Mouse (Mus musculus) testis, postnatal 14 days (tissue): ENCODE results near the gene Gp6.
"Not testable (repeated sequence)": the region's sequence is repeated elsewhere in the genome, so short reads cannot be mapped to it uniquely, and the experiment has no call there.

ENCODE experiments used
- DNase-seq: peaks from one replicate; pipeline ENCODE4 v3.0.0; 2021; ENCODE audit warnings: low spot score

Gp6 gene

DNA sequence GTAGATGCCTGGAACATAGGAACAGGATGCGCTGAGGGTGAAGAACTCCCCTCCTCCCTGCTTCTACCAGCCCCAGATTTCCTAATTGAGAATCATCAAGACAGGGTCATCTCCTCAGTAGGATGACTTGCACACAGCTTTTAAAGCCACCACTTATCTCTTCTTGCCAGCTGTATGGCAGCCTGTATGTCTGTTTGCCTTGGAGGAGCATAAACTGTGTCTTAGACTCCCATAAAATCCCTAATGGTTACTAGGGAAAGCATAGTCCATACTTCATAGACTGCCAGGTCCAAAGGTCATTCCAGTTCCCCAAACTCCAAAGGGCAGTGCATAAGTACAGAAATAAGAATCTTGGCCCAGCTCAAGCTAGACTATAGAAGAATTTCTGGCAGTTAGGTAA lies at the start of gene Gp6:
Gp6 (minus strand) TSS at position 15 of the 400 bp plus-strand sequence.
- DNase-seq: no peak

DNA sequence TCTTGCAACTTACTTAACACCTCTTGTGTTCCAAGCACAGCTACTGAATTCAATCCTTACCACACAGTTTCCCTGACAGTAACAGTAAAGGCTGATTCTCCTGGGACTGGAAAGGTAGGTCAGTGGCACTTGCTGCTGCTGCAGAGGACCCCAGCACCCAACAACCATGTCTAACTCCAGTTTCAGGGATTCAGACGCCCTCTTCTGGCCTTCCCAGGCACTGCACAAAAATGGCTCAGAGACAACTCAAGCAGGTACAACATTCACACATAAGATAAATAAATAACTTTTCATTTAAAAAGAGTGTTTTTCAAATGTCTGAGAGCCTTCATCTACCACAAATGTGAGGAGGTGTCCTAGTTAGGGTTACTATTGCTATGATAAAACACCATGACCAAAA lies 49.6 kb upstream of the Gp6 start:
- no peak for DNase-seq

DNA sequence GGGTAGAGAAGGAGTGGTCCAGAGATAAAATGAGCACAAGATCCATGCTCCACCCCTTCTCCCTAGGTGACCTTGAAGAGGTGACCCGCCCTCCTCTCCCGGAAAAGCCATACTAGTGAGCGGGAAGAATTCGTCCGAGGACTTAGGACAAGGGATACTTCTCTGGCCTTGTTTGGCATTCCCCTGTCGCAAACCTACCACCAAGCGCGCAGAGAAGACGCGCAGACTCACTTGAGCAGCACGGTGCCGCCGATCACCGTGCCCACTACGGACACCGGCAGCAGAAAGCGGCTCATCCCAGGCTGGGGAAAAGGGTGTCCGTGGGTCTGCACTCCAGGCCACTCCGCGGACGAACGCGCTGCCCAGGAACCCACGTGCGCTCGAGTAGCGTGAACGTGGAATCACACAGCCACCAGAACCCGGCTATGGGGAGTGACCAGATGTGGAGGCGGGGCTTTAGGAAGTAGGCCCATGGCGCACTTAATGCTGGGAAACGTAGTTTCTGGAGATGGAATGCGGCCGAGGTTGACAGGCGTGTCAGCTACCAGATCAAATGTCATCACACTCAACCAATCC lies 47.8 kb upstream of the Gp6 start, which contains the start of gene Rdh13:
Rdh13 (minus strand) TSS at position 434 of the 576 bp plus-strand sequence.
- peak; percentile 85 for DNase-seq

DNA sequence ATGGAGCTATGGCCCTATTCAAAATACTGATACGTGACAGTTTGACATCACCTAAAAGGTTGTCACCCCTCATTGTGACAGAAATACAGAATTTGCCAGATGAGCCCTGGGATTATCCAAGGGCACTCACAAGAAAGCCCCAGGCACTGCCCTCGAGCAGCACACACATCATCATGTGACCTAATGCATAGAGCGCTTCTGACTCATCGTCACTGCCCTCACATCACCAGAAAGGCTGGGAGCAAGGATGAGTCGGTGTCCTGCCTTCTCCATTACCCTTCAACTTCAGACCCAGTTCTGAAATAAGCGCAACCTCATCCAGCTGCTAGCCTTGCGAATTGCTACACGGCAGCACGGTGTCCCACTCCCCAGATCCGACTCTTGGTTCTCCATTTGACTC lies 43.0 kb upstream of the Gp6 start:
- no peak for DNase-seq

DNA sequence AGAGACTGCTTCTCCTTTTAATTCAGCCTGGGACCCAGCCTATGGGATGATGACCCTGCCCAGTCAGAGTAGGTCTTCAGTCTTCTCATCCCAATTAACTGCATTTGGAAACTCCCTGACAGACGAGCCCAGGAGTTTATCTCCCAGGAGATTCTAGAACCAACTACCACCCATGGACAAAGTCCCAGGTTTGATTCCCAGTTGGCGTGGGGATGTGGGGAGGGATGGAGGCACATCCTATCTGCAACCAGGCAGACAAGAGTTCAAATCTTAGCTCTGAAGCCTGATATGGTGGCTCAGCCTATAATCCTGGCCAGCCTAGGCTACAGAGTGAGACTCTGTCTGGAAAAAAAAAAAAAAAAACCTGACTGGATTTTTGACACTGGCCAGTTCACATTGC lies 40.2 kb upstream of the Gp6 start:
- DNase-seq: no peak

DNA sequence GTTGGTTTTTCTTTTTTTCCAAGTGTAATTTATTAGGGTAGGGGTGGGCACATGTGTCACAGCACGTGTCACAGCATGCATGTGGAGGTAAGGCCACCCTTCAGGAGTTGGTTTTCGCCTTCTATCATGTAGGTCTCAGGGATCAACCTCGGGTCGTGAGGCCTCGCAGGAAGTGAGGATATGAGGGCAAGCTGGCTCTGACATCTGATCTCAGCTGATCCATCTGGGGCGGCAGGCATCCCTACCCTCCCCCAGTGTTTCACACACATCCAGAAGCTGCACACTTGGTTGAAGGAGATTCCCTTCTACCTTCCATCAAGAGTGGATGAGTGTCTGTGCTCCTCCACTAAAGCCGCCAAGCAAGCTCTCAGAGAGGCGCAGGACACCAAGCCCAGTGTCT lies 34.5 kb upstream of the Gp6 start:
- no peak for DNase-seq

DNA sequence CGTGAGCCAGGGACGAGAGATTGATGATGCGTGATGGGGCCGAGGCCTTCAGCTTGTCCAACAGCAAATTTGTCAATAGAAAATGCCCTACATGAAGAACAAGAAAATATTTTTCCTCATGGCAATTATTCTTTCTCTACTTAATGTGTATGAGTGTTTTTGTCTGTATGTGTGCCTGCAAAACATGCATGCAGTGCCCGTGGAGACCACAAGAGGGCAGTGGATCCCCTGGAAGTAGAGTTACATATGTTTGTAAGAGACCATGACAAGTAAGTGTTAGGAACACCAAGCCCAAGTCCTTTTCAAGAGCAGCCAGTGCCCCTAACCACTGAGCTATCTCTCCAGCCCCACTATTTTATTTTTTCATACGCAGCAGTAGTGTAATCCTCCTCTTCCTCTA lies 34.0 kb upstream of the Gp6 start:
- peak; percentile 39 for DNase-seq

DNA sequence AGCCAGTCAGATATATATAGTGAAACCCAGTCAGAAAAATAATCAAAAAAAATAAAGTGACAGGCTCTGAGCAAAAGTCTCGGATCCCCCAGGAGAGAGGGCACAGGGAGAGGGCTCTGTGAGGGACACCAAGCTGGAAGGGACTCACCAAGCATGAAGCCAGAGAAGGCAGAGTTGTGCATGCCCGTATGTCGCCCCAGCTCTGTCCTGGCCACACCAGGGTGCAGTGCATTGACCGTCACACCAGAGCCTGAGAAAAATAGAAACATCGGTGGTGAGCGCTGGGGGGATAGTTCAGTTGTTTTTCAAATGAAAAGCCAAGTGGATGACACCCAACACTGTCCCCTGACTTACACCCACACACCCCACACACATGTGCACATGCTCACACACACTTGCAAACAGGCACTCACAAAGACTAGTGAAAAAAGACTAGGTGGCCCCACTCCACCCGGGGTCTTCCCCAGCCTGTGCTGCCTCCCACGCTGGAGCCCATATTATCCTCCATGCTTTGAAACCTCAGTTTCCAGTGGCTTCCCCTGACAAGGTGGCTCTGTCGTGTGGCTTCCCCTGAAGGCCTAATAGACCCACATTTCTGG lies 32.8 kb upstream of the Gp6 start:
- no peak for DNase-seq

DNA sequence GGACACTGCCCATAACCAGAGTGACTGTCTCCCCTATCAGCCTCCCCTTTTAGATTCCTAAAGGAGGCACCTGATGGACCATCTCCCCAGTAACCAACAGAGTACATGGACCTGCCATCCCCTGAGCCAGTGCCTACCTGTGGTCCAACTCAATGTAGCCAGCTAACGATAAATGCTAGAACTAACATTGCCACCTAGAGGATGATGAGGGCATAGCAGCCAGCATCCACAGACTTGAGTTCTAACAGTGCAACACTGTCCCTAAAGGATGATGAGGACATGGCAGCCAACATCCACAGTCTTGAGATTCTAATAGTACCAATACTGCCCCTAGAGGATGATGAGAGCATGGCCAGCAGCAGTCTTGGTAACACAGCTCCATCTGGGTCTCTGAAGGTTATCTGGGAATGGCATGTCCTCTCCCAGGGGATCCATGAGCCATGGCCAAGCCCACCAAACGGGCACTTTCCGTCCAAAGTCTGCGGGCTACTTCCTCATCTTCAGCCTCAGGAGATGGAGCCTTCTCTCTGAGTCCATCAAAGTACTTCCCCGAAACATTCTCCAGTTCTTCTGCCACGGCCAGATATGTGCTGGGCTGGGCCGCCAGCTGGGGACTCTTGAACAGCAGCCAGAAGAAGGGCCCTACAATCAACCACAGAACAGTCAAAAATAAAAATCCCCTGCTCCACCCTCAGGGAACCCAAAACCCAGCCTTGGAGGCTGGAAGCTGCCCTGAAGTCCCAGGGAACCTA lies 29.8 kb upstream of the Gp6 start:
- peak; percentile 77 for DNase-seq

DNA sequence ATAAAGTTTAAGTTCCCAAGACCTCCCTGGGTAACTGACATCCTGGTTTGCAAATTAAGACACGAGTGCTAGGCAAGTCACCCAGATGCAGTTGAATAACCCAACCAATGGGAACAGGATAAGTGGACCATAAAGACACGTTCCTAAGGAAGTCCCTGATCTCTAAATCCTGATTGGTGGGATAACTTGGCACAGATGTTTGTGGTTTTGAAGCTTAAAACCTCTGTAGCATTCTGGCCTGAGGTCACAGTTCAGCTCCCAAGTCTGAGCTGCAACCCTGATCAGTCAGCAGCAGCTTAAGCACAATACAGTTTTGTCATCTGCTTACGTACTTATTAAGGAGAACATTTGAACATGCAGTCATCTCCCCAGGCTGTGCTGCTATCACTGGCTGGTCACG lies 22.7 kb upstream of the Gp6 start:
- DNase-seq: no peak

DNA sequence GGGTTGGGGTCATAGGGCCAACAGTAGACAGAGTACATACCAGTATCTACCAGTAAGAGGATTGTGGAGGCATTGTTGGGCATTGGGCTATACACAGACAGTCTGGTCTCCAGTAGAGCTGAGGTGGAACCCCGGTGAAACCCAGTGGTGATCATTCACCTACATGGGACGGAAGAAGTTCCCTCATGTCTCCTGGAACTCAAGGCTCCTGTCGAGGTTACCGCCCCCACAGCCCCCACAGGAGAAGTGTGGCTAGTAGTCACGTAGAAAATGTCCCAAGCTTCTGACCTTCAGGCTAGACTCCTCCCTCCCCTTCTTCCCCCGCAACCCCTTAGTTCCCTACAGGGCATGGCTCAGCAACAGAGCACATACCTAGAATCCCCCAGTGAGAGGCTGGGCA lies 22.1 kb upstream of the Gp6 start:
- no peak for DNase-seq

DNA sequence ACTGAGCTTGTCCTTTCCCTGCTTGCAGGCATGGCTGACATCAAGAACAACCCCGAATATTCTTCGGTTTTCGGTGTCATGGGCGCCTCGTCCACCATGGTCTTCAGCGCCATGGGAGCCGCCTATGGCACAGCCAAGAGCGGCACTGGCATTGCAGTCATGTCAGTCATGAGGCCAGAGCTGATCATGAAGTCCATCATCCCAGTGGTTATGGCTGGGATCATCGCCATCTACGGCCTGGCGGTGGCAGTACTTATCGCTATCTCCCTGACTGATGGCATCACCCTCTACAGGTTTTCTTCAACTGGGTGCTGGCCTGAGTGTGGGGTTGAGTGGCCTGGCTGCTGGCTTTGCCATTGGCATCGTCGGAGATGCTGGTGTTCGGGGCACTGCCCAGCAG lies 14.9 kb upstream of the Gp6 start:
- not testable (repeated sequence) for DNase-seq

DNA sequence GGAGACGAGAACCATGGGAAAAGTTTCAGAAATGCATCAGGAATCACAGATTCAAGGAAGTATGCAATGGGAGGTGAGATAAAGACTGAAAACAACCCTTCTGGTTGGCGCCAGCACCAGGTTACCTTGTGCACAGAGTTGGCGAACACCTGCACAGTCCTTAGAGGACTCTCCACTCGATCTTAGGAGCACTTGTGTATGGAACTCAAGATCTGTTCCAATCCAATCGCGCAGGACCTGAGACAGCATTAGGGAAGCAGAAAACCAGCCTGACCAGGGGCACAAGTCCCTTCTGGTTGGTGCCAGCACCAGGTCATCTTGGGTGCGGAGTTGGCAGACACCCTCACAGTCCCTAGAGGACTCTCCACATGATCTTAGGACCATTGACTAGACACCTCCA lies 24.0 kb downstream of the Gp6 start:
- no peak for DNase-seq

DNA sequence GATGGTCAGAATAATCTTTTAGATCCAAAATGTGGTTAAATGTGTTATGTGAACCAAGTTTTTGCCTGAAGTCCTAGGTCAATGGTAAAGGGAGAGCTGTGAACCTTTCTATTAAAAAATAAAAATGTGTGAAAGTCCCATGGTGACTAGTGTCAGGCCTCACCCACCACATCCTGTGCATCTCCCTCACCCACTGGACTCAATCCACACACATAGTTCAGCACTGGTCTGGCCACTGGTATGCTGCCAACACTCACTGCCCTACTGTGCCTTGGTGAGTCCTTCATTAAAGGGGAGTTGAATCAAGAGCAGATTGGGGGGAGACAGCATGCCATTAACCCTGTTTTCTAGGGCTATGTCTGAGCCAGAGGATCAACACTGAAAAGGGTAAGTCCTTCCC lies 60.0 kb downstream of the Gp6 start, which contains the start of gene Ncr1:
Ncr1 (plus strand) TSS at position 216 of the 400 bp plus-strand sequence.
- DNase-seq: no peak

DNA sequence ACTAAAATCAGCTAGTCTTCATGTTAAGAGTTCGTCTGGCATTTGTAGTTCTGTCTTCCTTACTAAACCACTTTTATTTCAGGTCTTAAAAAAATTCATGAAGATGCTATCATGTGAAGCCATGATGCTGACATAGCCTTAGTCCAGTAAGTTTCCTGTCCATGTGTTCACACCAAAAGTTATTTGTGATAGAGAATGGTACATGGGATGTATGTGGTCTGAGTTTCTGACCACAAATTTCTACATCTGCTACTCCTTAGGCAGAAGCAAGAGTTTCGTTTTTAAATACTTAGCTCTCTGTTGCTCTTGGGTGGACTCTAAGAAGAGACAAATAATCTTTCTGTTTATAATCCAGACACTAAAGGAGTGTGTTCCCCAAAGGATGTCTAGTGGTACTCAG lies 74.2 kb downstream of the Gp6 start:
- no peak for DNase-seq
